Mouse (Mus musculus) CH12.LX (cell line): ENCODE results near the gene Heatr4. TPM values are rescaled to one million over a fixed set of nuclear protein-coding genes. Genes with fewer than 3 reads are reported as not detected.
A peak's percentile ranks its signal among the peaks of the same experiment; 100 is the strongest.

Experiments used
- DNase-seq: peaks from one replicate; pipeline ENCODE4 v3.0.0-alpha.2; 2013; ENCODE audit errors: extremely low read depth
- H3K27ac ChIP-seq: 2 replicates; pipeline ENCODE4 v1.5.1; 2012; ENCODE audit warnings: low read depth, mild to moderate bottlenecking, control low read depth, moderate library complexity; ENCODE audit not compliant: insufficient read depth
- H3K27me3 ChIP-seq: replicated peaks from 2 replicates; pipeline ENCODE3; 2012; ENCODE audit warnings: inconsistent platforms
- H3K36me3 ChIP-seq, 2 experiments: replicated peaks in 1 of 2; 2 replicates each; pipeline versions ENCODE3 to v1.6.1; 2012; ENCODE audit warnings: inconsistent platforms in 1 of 2, low read length in 1 of 2, mild to moderate bottlenecking in 1 of 2, mixed read lengths in 1 of 2, moderate library complexity in 1 of 2; ENCODE audit not compliant: control insufficient read depth in 1 of 2, insufficient read depth in 1 of 2
- H3K4me1 ChIP-seq, 2 experiments: 2 replicates each; pipeline ENCODE4 v1.6.1; 2012; ENCODE audit warnings: inconsistent platforms in 1 of 2, moderate library complexity in 1 of 2; ENCODE audit not compliant: insufficient read depth in 2 of 2, control insufficient read depth in 1 of 2
- H3K4me2 ChIP-seq: 2 replicates; pipeline ENCODE4 v1.6.1; 2012; ENCODE audit warnings: low read depth, mild to moderate bottlenecking, control low read depth; ENCODE audit not compliant: poor library complexity, insufficient read depth, severe bottlenecking
- H3K4me3 ChIP-seq, 3 experiments: fragments of 150-350 bp in 1 of 3; sonication (generic) in 1 of 3; replicated peaks in 1 of 3; 2 replicates each; pipeline versions ENCODE3 to v1.5.1; 2011 to 2012; ENCODE audit warnings: low read depth in 2 of 3, low read length in 2 of 3, mild to moderate bottlenecking in 2 of 3, moderate library complexity in 2 of 3, control low read depth in 1 of 3, improper control_type of control experiment in 1 of 3, inconsistent platforms in 1 of 3, mixed read lengths in 1 of 3; ENCODE audit not compliant: poor library complexity in 1 of 3
- H3K79me2 ChIP-seq: replicated peaks from 2 replicates; pipeline ENCODE4 v1.6.1; 2012; ENCODE audit warnings: mild to moderate bottlenecking, moderate library complexity; ENCODE audit not compliant: control insufficient read depth, poor library complexity, insufficient read depth, severe bottlenecking; ENCODE audit errors: extremely low read depth
- H3K9ac ChIP-seq: 2 replicates; pipeline ENCODE4 v1.6.1; 2012; ENCODE audit warnings: low read depth, mild to moderate bottlenecking, control low read depth, moderate library complexity; ENCODE audit not compliant: insufficient read depth
- H3K9me3 ChIP-seq: replicated peaks from 2 replicates; pipeline ENCODE3; 2012; ENCODE audit warnings: low read length, inconsistent platforms, mixed read lengths
- CTCF ChIP-seq, 2 experiments: IDR thresholded peaks in 1 of 2; conservative IDR thresholded peaks in 1 of 2; 2 replicates each; pipeline ENCODE4 v1.5.1; 2011 to 2012; ENCODE audit warnings: low read depth in 2 of 2, low read length in 2 of 2, improper control_type of control experiment in 1 of 2, inconsistent platforms in 1 of 2, mild to moderate bottlenecking in 1 of 2, moderate library complexity in 1 of 2
- E2F4 ChIP-seq: IDR thresholded peaks from 2 replicates; pipeline ENCODE4 v1.6.1; 2011; ENCODE audit warnings: low read depth, low read length, improper control_type of control experiment; ENCODE audit not compliant: insufficient replicate concordance
- ELF1 ChIP-seq: IDR thresholded peaks from 2 replicates; pipeline ENCODE4 v1.6.1; 2014; ENCODE audit warnings: low read depth, mild to moderate bottlenecking, inconsistent platforms, low read length, improper control_type of control experiment
- JUN ChIP-seq: IDR thresholded peaks from 2 replicates; pipeline ENCODE4 v1.6.1; 2011; ENCODE audit warnings: low read depth, mild to moderate bottlenecking, low read length, improper control_type of control experiment, moderate library complexity; ENCODE audit not compliant: insufficient read depth
- JUND ChIP-seq: conservative IDR thresholded peaks from 2 replicates; pipeline ENCODE4 v1.6.1; 2011; ENCODE audit warnings: low read depth, low read length, improper control_type of control experiment
- MAFK ChIP-seq: IDR thresholded peaks from 2 replicates; pipeline ENCODE4 v1.6.1; 2011; ENCODE audit warnings: low read length, improper control_type of control experiment; ENCODE audit not compliant: insufficient replicate concordance
- MAX ChIP-seq: IDR thresholded peaks from 2 replicates; pipeline ENCODE4 v1.6.1; 2011; ENCODE audit warnings: low read length, improper control_type of control experiment
- MAZ ChIP-seq: IDR thresholded peaks from 2 replicates; pipeline ENCODE4 v1.6.1; 2012; ENCODE audit warnings: low read depth, mild to moderate bottlenecking, inconsistent platforms, low read length, improper control_type of control experiment, moderate library complexity
- MEF2A ChIP-seq: IDR thresholded peaks from 2 replicates; pipeline ENCODE4 v1.6.1; 2014; ENCODE audit warnings: low read depth, mild to moderate bottlenecking, inconsistent platforms, low read length, improper control_type of control experiment, borderline replicate concordance
- NELFE ChIP-seq: IDR thresholded peaks from 2 replicates; pipeline ENCODE4 v1.6.1; 2011; ENCODE audit warnings: low read depth, low read length, improper control_type of control experiment
- PAX5 ChIP-seq: IDR thresholded peaks from 2 replicates; pipeline ENCODE4 v1.6.1; 2012; ENCODE audit warnings: low read length, inconsistent platforms, mixed read lengths
- POLR2AphosphoS2 ChIP-seq: IDR thresholded peaks from 2 replicates; pipeline ENCODE4 v1.6.1; 2011; ENCODE audit warnings: low read depth, low read length, improper control_type of control experiment
- RAD21 ChIP-seq: IDR thresholded peaks from 2 replicates; pipeline ENCODE4 v1.6.1; 2011; ENCODE audit warnings: low read depth, mild to moderate bottlenecking, low read length, improper control_type of control experiment, moderate library complexity
- SMC3 ChIP-seq: IDR thresholded peaks from 2 replicates; pipeline ENCODE4 v1.6.1; 2011; ENCODE audit warnings: low read depth, low read length, improper control_type of control experiment
- TCF12 ChIP-seq: IDR thresholded peaks from 2 replicates; pipeline ENCODE4 v1.6.1; 2014; ENCODE audit warnings: low read depth, mild to moderate bottlenecking, inconsistent platforms, low read length, improper control_type of control experiment
- UBTF ChIP-seq: IDR thresholded peaks from 2 replicates; pipeline ENCODE4 v1.6.1; 2012; ENCODE audit warnings: low read depth, mild to moderate bottlenecking, inconsistent platforms, low read length, improper control_type of control experiment, moderate library complexity
- ZC3H11A ChIP-seq: IDR thresholded peaks from 2 replicates; pipeline ENCODE4 v1.6.1; 2012; ENCODE audit warnings: low read depth, mild to moderate bottlenecking, inconsistent platforms, low read length, improper control_type of control experiment
- ZMIZ1 ChIP-seq: IDR thresholded peaks from 2 replicates; pipeline ENCODE4 v1.6.1; 2012; ENCODE audit warnings: low read depth, mild to moderate bottlenecking, inconsistent platforms, low read length, improper control_type of control experiment
- dilution Hi-C: fragments of 300-500 bp; cut with MboI; formaldehyde crosslinking; loops from 2 replicates; pipeline ENCODE4 v1.14.3; 2020; ENCODE audit warnings: low sequenced_read_pairs; ENCODE audit not compliant: extremely low pct_unique_long_range_greater_than_20kb, extremely low pct_ligation_motif_present
- in situ Hi-C: fragments of 300-500 bp; cut with MboI; formaldehyde crosslinking; loops from 3 replicates; pipeline ENCODE4 v1.14.3; 2019; ENCODE audit warnings: low sequenced_read_pairs, low pct_ligation_motif_present, low pct_unique_long_range_greater_than_20kb, mixed read lengths
- polyA plus RNA-seq: library from polyadenylated mRNA; unstranded; fragments of >175 nt; gene quantifications from 2 replicates; pipeline ENCODE4 v1.2.1, GENCODE M21; 2012; ENCODE audit warnings: low read depth; ENCODE audit not compliant: insufficient read length
- total RNA-seq, 2 experiments: library from RNA; depleted of rRNA; stranded (reverse); fragments of 300-350 nt in 1 of 2; fragments of >200 nt in 1 of 2; gene quantifications; 2 replicates each; pipeline ENCODE4 v1.2.3; 2012 to 2014

Heatr4 gene
- total and polyA plus RNA-seq, 3 experiments = not detected

GRCm38 (mm10) chr12:83987242-83987582, 2.6 kb upstream of the Heatr4 start:
- H3K4me3 ChIP-seq = peak overlapping the region; percentile 58 to 70 (median 67)
- in situ Hi-C loops = no loop called here
- TF ChIP-seq ELF1 (no peak), JUN (no peak), RAD21 (no peak), JUND (no peak), UBTF (no peak), MEF2A (0 out of 2 replicates have a peak, but pooled peaks have one; percentile 39), NELFE (no peak), ZC3H11A (no peak), MAFK (no peak)
- H3K27ac ChIP-seq = peak overlapping the region; percentile 84
- peak overlapping the region; percentile 62 for H3K9ac ChIP-seq
- no peak for DNase-seq
- H3K79me2 ChIP-seq = no peaks in the 10 kb centered on the region
- dilution Hi-C loops = no loop called here
- H3K27me3 ChIP-seq = no peaks in the 10 kb centered on the region
- H3K4me1 ChIP-seq = peaks cover 7 to 16% of the 10 kb centered on the region in 2 experiments
- H3K36me3 ChIP-seq = peaks cover 10 to 11% of the 10 kb centered on the region in 2 experiments
- H3K9me3 ChIP-seq = peaks cover 5% of the 10 kb centered on the region
- peak overlapping the region; percentile 61 for H3K4me2 ChIP-seq

GRCm38 (mm10) chr12:83981615-83982014, 3.0 kb downstream of the Heatr4 start:
- H3K27me3 ChIP-seq = no peaks in the 10 kb centered on the region

DNA sequence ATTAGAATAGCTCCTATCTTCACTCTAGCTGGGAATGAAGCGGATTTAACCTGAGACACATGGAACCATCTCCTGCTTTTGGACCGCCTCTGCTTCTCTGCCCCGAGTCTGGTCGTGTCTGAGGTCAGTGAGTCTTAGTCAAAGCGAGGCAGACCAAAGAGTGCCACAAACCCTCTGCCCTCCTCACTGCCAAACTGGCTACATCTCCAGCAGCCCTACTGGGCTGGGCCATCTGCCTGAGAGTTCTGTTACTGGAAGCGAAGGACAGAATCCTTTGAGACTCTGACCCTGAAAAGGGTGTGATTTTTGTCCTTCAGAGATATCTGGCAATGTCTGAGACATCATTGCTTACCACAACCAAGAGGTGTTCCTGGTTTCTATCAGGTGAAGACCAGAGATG, 5.8 kb downstream of the Heatr4 start:
- Histone ChIP-seq H3K9me3 (peaks cover 14% of the 10 kb centered on the region), H3K79me2 (no peaks in the 10 kb centered on the region), H3K4me1 (no peaks in the 10 kb centered on the region), H3K4me3 (no peak overlapping the region), H3K9ac (no peak overlapping the region), H3K36me3 (no peaks in the 10 kb centered on the region), H3K4me2 (no peak overlapping the region), H3K27ac (no peak overlapping the region), H3K27me3 (no peaks in the 10 kb centered on the region)
- in situ Hi-C loops (no loop called here), dilution Hi-C loops (no loop called here)
- DNase-seq = no peak
- TF ChIP-seq MEF2A = no peak
- TF ChIP-seq JUN = no peak
- TF ChIP-seq ZMIZ1 = no peak
- TF ChIP-seq SMC3 = no peak
- TF ChIP-seq ZC3H11A = no peak

More at GRCm38 (mm10) chr12:83981615-83982014, 3.0 kb downstream of the Heatr4 start:
- in situ Hi-C loops (no loop called here), dilution Hi-C loops (no loop called here)
- Histone ChIP-seq H3K36me3 (no peaks in the 10 kb centered on the region), H3K9ac (no peak overlapping the region), H3K79me2 (no peaks in the 10 kb centered on the region), H3K4me3 (no peak overlapping the region), H3K4me2 (no peak overlapping the region), H3K4me1 (peaks cover 2 to 3% of the 10 kb centered on the region in 2 experiments), H3K27ac (no peak overlapping the region), H3K9me3 (peaks cover 5% of the 10 kb centered on the region)
- no peak for DNase-seq
- TF ChIP-seq ELF1 = no peak
- TF ChIP-seq TCF12 = no peak
- TF ChIP-seq CTCF (conservative IDR thresholded peaks at IDR 0.05 in 1 of 2, IDR thresholded peaks at IDR 0.05 in 1 of 2; ENCODE audit: low read depth in 2 of 2, low read length in 2 of 2) = no peak
- TF ChIP-seq MAX = no peak
- no peak for TF ChIP-seq MAZ
- no peak for TF ChIP-seq POLR2AphosphoS2
- no peak for TF ChIP-seq JUN
- TF ChIP-seq MAFK = no peak
- no peak for TF ChIP-seq MEF2A
- TF ChIP-seq RAD21 = no peak
- no peak for TF ChIP-seq PAX5
- TF ChIP-seq E2F4 = no peak
